Mouse (Mus musculus): ENCODE results near the gene Tbx1. TPM values are rescaled to one million over a fixed set of nuclear protein-coding genes. Genes with fewer than 3 reads are reported as not detected.

Gene Tbx1
- polyA plus RNA-seq, 1 experiment from 2014 or later = 0.13 TPM

DNA sequence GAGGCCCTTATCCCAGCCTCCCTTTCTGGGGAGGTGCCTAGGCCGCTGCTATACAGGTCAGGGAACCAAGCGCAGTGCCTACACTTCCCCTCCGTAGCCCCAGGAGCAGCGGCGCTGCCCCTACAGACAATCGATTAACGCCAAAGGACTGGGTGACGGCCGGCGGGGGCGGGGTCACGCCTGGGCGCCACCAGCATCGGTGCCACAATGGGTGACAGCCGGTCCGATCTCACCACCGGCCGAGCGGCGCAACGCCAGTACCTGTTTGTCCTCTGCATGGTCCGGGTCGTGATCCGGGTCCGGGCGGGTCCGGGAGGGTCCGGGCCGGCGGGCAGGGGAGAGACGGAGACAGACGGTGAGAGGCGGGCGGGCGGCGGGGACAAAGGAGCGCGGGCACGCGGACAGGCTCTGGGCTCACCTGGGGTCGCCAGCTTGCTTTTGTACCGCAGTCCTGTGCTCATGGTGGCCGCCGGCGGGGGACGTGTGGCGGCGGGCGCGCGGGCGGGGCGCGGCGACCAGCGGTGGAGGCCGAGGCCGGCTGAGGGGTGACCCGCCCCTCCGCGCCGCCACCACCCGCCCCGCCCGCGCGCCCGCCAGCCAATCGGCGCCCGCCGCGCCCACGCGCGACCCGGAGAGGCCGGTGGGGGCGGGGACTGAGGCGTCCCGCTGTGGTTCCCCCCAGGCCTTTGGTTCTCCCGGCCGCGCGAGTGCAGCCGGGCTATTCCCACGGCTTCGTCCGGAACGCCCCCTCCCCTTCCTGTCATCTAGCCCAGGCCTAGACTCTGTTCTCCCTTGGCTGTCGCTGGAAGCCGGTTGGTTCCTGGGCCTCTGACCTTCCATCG, 39.1 kb upstream of the Tbx1 start, which contains the start of gene Sept5:
Gene Sept5, minus strand, starts transcription at position 565 of the 842 bp plus-strand sequence.
- Histone ChIP-seq H3K36me3 (no peaks in the 10 kb centered on the region), H3K9ac (peak within 1 kb of the TSS; percentile 80), H3K4me2 (peak within 1 kb of the TSS; percentile 95), H3K4me1 (replicated peaks) (peaks cover 20% of the 10 kb centered on the region), H3K4me3 (peak within 1 kb of the TSS; percentile 71), H3K27me3 (replicated peaks) (peaks cover 74% of the 10 kb centered on the region), H3K27ac (ENCODE audit: poor library complexity, severe bottlenecking) (no peak within 1 kb of the TSS), H3K9me3 (replicated peaks) (no peaks in the 10 kb centered on the region)
- WGBS = 1% methylated on average over 69 of the region's 93 CpGs
- peak; percentile 46 for ATAC-seq (ENCODE audit: insufficient number of reproducible peaks, low FRiP score)

- Histone ChIP-seq H3K4me2 (peak overlapping the region; percentile 95), H3K27me3 (replicated peaks) (peaks cover 80% of the 10 kb centered on the region), H3K36me3 (no peaks in the 10 kb centered on the region), H3K4me1 (replicated peaks) (peaks cover 20% of the 10 kb centered on the region), H3K4me3 (peak overlapping the region; percentile 71), H3K9ac (peak overlapping the region; percentile 80), H3K9me3 (replicated peaks) (no peaks in the 10 kb centered on the region), H3K27ac (ENCODE audit: poor library complexity, severe bottlenecking) (no peak overlapping the region)
- no peak for ATAC-seq (ENCODE audit: insufficient number of reproducible peaks, low FRiP score)
- WGBS = 32% methylated on average over 2 of the region's 2 CpGs
Observed at GRCm38 (mm10) chr16:18628948-18629340, 38.5 kb upstream of the Tbx1 start.

GRCm38 (mm10) chr16:18628206-18628947, 37.9 kb upstream of the Tbx1 start:
- H3K4me2 ChIP-seq = peak overlapping the region; percentile 95
- no peak overlapping the region for H3K27ac ChIP-seq (ENCODE audit: poor library complexity, severe bottlenecking)
- H3K4me1 ChIP-seq (replicated peaks) = peaks cover 20% of the 10 kb centered on the region
- WGBS = 71% methylated on average over 7 of the region's 7 CpGs
- no peak for ATAC-seq (ENCODE audit: insufficient number of reproducible peaks, low FRiP score)
- peaks cover 80% of the 10 kb centered on the region for H3K27me3 ChIP-seq (replicated peaks)
- no peaks in the 10 kb centered on the region for H3K36me3 ChIP-seq
- H3K9me3 ChIP-seq (replicated peaks) = no peaks in the 10 kb centered on the region
- no peak overlapping the region for H3K9ac ChIP-seq
- H3K4me3 ChIP-seq = peak overlapping the region; percentile 71; the same call in 1 of the 2 replicates

GRCm38 (mm10) chr16:18627163-18627562, 36.7 kb upstream of the Tbx1 start:
- Histone ChIP-seq H3K36me3 (no peaks in the 10 kb centered on the region), H3K9me3 (replicated peaks) (no peaks in the 10 kb centered on the region), H3K9ac (no peak overlapping the region), H3K4me3 (no peak overlapping the region), H3K27me3 (replicated peaks) (peaks cover 87% of the 10 kb centered on the region), H3K4me1 (replicated peaks) (peaks cover 22% of the 10 kb centered on the region), H3K4me2 (no peak overlapping the region), H3K27ac (ENCODE audit: poor library complexity, severe bottlenecking) (no peak overlapping the region)
- WGBS = 43% methylated on average over 3 of the region's 3 CpGs
- ATAC-seq (ENCODE audit: insufficient number of reproducible peaks, low FRiP score) = no peak

- Histone ChIP-seq H3K9ac (peak within 1 kb of the TSS; percentile 56), H3K4me2 (peak within 1 kb of the TSS; percentile 84), H3K27ac (ENCODE audit: poor library complexity, severe bottlenecking) (no peak within 1 kb of the TSS), H3K4me1 (replicated peaks) (peaks cover 29% of the 10 kb centered on the region), H3K4me3 (peak within 1 kb of the TSS; percentile 52), H3K9me3 (replicated peaks) (no peaks in the 10 kb centered on the region), H3K27me3 (replicated peaks) (peaks cover 90% of the 10 kb centered on the region), H3K36me3 (no peaks in the 10 kb centered on the region)
- under 1% methylated on average over 58 of the region's 65 CpGs for WGBS
- 0 out of 2 replicates have a peak, but pooled peaks have one; percentile 37 for ATAC-seq (ENCODE audit: insufficient number of reproducible peaks, low FRiP score)
Observed at GRCm38 (mm10) chr16:18626376-18626878, 36.0 kb upstream of the Tbx1 start, which contains the start of gene Gm49601. Gene Gm49601, minus strand, starts transcription at chr16:18626427.

DNA sequence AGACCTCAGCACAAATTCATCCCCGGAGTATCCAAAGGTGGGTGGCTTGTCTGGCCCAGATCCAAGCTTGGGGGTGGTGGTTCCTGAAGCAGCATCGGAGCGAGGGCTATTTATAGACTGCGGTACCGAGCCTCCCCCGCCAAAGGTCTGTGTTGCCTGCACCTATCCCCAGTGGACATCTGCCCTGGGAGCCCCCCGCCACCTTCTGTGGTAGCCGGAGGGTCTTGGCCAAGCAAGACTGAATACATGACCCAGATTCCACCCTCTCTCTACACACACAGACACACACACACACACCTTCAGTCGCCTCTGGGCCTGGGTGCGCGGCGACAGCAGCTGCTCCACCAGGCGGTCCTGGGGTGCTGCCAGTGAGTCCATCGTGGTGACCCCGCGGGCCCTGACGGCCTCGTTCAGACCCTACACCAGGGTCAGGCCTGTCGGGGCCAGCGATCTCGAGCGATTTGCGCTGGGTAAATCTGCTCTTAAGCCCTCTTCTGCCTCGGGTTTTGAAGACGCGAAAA, 35.4 kb upstream of the Tbx1 start:
- Histone ChIP-seq H3K27me3 (replicated peaks) (peaks cover 90% of the 10 kb centered on the region), H3K4me2 (peak overlapping the region; percentile 84), H3K9me3 (replicated peaks) (no peaks in the 10 kb centered on the region), H3K27ac (ENCODE audit: poor library complexity, severe bottlenecking) (no peak overlapping the region), H3K36me3 (no peaks in the 10 kb centered on the region), H3K4me1 (replicated peaks) (peaks cover 35% of the 10 kb centered on the region), H3K4me3 (peak overlapping the region; percentile 52), H3K9ac (peak overlapping the region; percentile 56; the same call in 1 of the 2 replicates)
- ATAC-seq (ENCODE audit: insufficient number of reproducible peaks, low FRiP score) = no peak
- 10% methylated on average over 26 of the region's 26 CpGs for WGBS

- no peak overlapping the region for H3K4me3 ChIP-seq
- H3K36me3 ChIP-seq = no peaks in the 10 kb centered on the region
- H3K27me3 ChIP-seq (replicated peaks) = peaks cover 90% of the 10 kb centered on the region
- no peaks in the 10 kb centered on the region for H3K9me3 ChIP-seq (replicated peaks)
- no peak overlapping the region for H3K9ac ChIP-seq
- peaks cover 38% of the 10 kb centered on the region for H3K4me1 ChIP-seq (replicated peaks)
- H3K4me2 ChIP-seq = no peak overlapping the region
- 41% methylated on average over 14 of the region's 14 CpGs for WGBS
- H3K27ac ChIP-seq (ENCODE audit: poor library complexity, severe bottlenecking) = no peak overlapping the region
- no peak for ATAC-seq (ENCODE audit: insufficient number of reproducible peaks, low FRiP score)
Observed at GRCm38 (mm10) chr16:18625097-18625496, 34.6 kb upstream of the Tbx1 start.

DNA sequence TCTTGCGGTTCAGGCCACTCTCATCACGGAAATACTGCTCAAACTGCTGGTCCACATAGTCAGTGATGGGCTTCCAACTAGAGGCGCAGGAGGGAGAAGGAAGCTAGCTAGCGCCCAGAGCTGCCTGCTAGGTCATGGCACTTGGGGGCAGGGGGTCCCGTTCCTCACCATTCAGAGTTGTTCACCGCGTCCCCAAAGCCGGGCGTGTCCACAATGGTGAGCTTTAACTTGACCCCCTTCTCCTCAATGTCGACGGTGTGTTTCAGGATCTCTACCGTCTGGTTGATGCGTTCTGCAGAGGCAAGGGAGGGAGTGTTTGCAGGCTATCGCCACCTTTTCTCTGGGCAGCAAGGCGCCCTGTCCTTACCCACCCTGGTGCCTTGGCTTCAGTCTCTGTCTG, 34.2 kb upstream of the Tbx1 start:
- Histone ChIP-seq H3K27ac (ENCODE audit: poor library complexity, severe bottlenecking) (no peak overlapping the region), H3K4me1 (replicated peaks) (peaks cover 38% of the 10 kb centered on the region), H3K9ac (no peak overlapping the region), H3K27me3 (replicated peaks) (peaks cover 94% of the 10 kb centered on the region), H3K36me3 (no peaks in the 10 kb centered on the region), H3K9me3 (replicated peaks) (no peaks in the 10 kb centered on the region), H3K4me2 (no peak overlapping the region), H3K4me3 (no peak overlapping the region)
- WGBS = 33% methylated on average over 15 of the region's 15 CpGs
- no peak for ATAC-seq (ENCODE audit: insufficient number of reproducible peaks, low FRiP score)

- no peak overlapping the region for H3K9ac ChIP-seq
- no peak overlapping the region for H3K4me2 ChIP-seq
- H3K27ac ChIP-seq (ENCODE audit: poor library complexity, severe bottlenecking) = no peak overlapping the region
- WGBS = 26% methylated on average over 15 of the region's 15 CpGs
- no peak for ATAC-seq (ENCODE audit: insufficient number of reproducible peaks, low FRiP score)
- H3K27me3 ChIP-seq (replicated peaks) = peaks cover 98% of the 10 kb centered on the region
- peaks cover 34% of the 10 kb centered on the region for H3K4me1 ChIP-seq (replicated peaks)
- H3K36me3 ChIP-seq = no peaks in the 10 kb centered on the region
- H3K4me3 ChIP-seq = no peak overlapping the region
- H3K9me3 ChIP-seq (replicated peaks) = no peaks in the 10 kb centered on the region
Observed at GRCm38 (mm10) chr16:18623751-18624540, 33.5 kb upstream of the Tbx1 start.

DNA sequence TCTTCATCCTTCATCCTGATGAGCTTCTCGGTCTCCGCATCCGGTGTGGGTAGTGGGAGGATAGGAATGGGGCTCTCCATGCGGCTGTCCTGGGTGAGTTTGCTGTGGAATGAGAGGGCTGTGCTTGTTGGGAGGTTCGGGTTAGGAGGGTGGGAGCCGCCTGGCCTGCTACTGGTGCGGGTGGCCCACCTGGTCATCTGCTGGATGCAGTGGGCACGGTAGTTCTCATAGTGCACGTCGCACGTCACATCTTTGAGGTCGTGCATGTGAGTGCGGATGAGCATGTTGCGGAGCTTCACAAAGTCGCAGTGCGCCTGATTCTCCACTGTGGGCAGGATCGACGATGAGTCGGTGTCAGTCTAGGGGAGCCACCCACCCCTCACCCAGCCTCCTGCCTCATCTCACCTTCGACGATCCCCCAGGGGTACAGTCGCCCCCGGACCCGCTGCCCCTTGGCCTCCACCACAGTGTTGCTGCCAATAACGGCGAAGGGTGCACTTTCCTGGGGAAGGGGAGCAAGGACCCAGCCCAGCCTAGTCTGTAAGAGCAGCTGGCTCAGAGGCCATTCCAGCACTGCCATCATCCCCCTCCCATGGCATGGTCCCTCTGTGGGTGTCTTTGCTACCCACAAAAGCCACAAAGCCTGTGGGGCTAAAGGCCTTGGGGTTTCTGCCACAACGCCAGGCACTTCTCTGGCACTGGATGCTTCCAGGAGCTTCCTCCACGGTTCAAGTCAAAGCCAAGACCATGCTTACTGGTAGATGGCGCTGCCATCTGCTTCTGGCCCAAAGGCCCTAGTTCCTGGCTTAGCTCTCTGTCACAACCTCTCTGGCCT, 32.7 kb upstream of the Tbx1 start:
- 26% methylated on average over 29 of the region's 29 CpGs for WGBS
- Histone ChIP-seq H3K4me3 (no peak overlapping the region), H3K9me3 (replicated peaks) (no peaks in the 10 kb centered on the region), H3K36me3 (no peaks in the 10 kb centered on the region), H3K27ac (ENCODE audit: poor library complexity, severe bottlenecking) (no peak overlapping the region), H3K4me1 (replicated peaks) (peaks cover 32% of the 10 kb centered on the region), H3K27me3 (replicated peaks) (peaks cover 98% of the 10 kb centered on the region), H3K4me2 (no peak overlapping the region), H3K9ac (no peak overlapping the region)
- no peak for ATAC-seq (ENCODE audit: insufficient number of reproducible peaks, low FRiP score)

Data from heart, embryonic 12.5 days (tissue).